Mouse (Mus musculus): Measurements from ENCODE around the gene Hfm1.

DNA sequence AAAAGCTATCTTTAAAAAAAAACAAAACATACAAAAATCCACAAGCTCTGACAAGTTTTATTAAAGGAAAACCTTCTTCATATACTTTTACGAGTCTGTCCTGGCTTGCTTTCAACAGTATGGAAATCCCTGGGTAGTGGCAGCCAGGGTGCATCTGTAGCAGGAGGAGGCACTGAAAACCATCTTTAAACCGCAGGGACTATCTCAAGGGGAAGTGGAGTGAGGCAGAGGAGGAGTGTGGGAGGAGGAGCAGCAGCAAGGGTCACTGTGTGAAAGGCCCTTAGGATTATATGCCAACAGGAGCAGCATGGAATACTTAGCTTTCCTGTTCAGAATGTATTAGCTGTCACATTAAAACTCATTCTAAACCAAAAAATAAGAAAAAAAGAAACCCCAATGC, 29.2 kb downstream of the Hfm1 start:
- TF ChIP-seq CTCF (IDR thresholded peaks at IDR 0.05; ENCODE audit: borderline replicate concordance, insufficient read depth, low read depth, low read length) (no peak), POLR2A (IDR thresholded peaks at IDR 0.05; ENCODE audit: borderline replicate concordance, insufficient read depth, low read length) (no peak)
